Mouse (Mus musculus) liver, embryonic 11.5 days (tissue): ENCODE data around the gene Mical3. TPM values are rescaled to one million over a fixed set of nuclear protein-coding genes. Genes with fewer than 3 reads are reported as not detected.

Experiments used
- ATAC-seq: fragments of 200-750 bp; cut with Nextera tagmentation; replicated peaks from 2 replicates; pipeline ENCODE4 v1.8.0; 2017; ENCODE audit warnings: moderate number of reproducible peaks, mild to moderate bottlenecking, moderate TSS enrichment, moderate library complexity; ENCODE audit not compliant: low FRiP score
- DNase-seq: peaks from one replicate; pipeline ENCODE4 v3.0.0-alpha.2; 2017; ENCODE audit warnings: low spot score
- H3K27ac ChIP-seq: fragments of 300-500 bp; sonication (generic); 2 replicates; pipeline ENCODE4 v1.5.1; 2014; ENCODE audit warnings: mild to moderate bottlenecking, low read depth, low read length, control low read depth
- H3K27me3 ChIP-seq: fragments of 300-500 bp; sonication (generic); replicated peaks from 2 replicates; pipeline ENCODE4 v1.6.1; 2014; ENCODE audit warnings: low read length, mixed read lengths; ENCODE audit not compliant: control insufficient read depth, insufficient read depth
- H3K36me3 ChIP-seq: fragments of 300-500 bp; sonication (generic); 2 replicates; pipeline ENCODE4 v1.6.1; 2014; ENCODE audit warnings: mild to moderate bottlenecking, low read length, moderate library complexity, mixed read lengths; ENCODE audit not compliant: control insufficient read depth, insufficient read depth
- H3K4me1 ChIP-seq: fragments of 300-500 bp; sonication (generic); replicated peaks from 2 replicates; pipeline ENCODE4 v1.6.1; 2014; ENCODE audit warnings: low read length, mixed read lengths; ENCODE audit not compliant: control insufficient read depth, insufficient read depth
- H3K4me2 ChIP-seq: fragments of 300-500 bp; sonication (generic); 2 replicates; pipeline ENCODE4 v1.6.1; 2014; ENCODE audit warnings: mild to moderate bottlenecking, control low read depth, moderate library complexity
- H3K4me3 ChIP-seq: fragments of 300-500 bp; sonication (generic); 2 replicates; pipeline ENCODE4 v1.5.1; 2014; ENCODE audit warnings: low read depth, low read length, control low read depth
- H3K9ac ChIP-seq: fragments of 300-500 bp; sonication (generic); 2 replicates; pipeline ENCODE4 v1.6.1; 2014; ENCODE audit warnings: low read depth, low read length, control low read depth
- H3K9me3 ChIP-seq: fragments of 300-500 bp; sonication (generic); 2 replicates; pipeline ENCODE4 v1.6.1; 2016; ENCODE audit warnings: low read length, inconsistent platforms, mixed read lengths; ENCODE audit not compliant: control insufficient read depth
- WGBS: fragments of 180-500 bp; shearing (Covaris S2); extraction: QIAGEN DNeasy Blood & Tissue Kit; methylation state at CpG from one replicate; pipeline ENCODE4 v1.1.7; 2014; 5-methylcytosine and 5-hydroxymethylcytosine counted together
- polyA plus RNA-seq: library from polyadenylated mRNA; unstranded; fragments of >200 nt; fragmentation: Nextera tagmentation; extraction: Ambion mirVana; gene quantifications from 2 replicates; pipeline ENCODE4 v1.2.1, GENCODE M21; 2014

The Mical3 gene
- polyA plus RNA-seq, 1 experiment from 2014 or later, result 20.2 TPM

- Histone ChIP-seq H3K27ac (no peak overlapping the region), H3K4me3 (no peak overlapping the region), H3K9ac (no peak overlapping the region), H3K36me3 (peaks cover 27% of the 10 kb centered on the region), H3K4me1 (peaks cover 31% of the 10 kb centered on the region), H3K4me2 (no peak overlapping the region), H3K9me3 (no peaks in the 10 kb centered on the region), H3K27me3 (no peaks in the 10 kb centered on the region)
- no peak for DNase-seq
- ATAC-seq, result no peak
- 89% methylated on average over 6 of the region's 6 CpGs for WGBS
Observed at GRCm38 (mm10) chr6:120952475-120952874, 178.3 kb downstream of the Mical3 start.

- Histone ChIP-seq H3K4me3 (no peak overlapping the region), H3K9me3 (no peaks in the 10 kb centered on the region), H3K27me3 (no peaks in the 10 kb centered on the region), H3K4me2 (no peak overlapping the region), H3K27ac (no peak overlapping the region), H3K4me1 (peaks cover 19% of the 10 kb centered on the region), H3K9ac (no peak overlapping the region), H3K36me3 (peaks cover 24% of the 10 kb centered on the region)
- ATAC-seq, result no peak
- DNase-seq, result no peak
- 84% methylated on average over 6 of the region's 6 CpGs for WGBS
Observed at GRCm38 (mm10) chr6:120951311-120951710, 179.5 kb downstream of the Mical3 start.

- H3K9me3 ChIP-seq, result no peaks in the 10 kb centered on the region
- 93% methylated on average over 9 of the region's 9 CpGs for WGBS
- no peaks in the 10 kb centered on the region for H3K27me3 ChIP-seq
- H3K36me3 ChIP-seq, result peaks cover 5% of the 10 kb centered on the region; the same call in 1 of the 2 replicates
- peaks cover 8% of the 10 kb centered on the region; the same call in 1 of the 2 replicates for H3K4me1 ChIP-seq
- H3K4me3 ChIP-seq, result no peak overlapping the region
- H3K4me2 ChIP-seq, result no peak overlapping the region
- no peak for DNase-seq
- ATAC-seq, result no peak
- H3K9ac ChIP-seq, result no peak overlapping the region
- no peak overlapping the region for H3K27ac ChIP-seq
Observed at GRCm38 (mm10) chr6:120945510-120945909, 185.3 kb downstream of the Mical3 start.

GRCm38 (mm10) chr6:120943964-120944363, 186.8 kb downstream of the Mical3 start:
- no peak overlapping the region for H3K27ac ChIP-seq
- H3K9me3 ChIP-seq, result no peaks in the 10 kb centered on the region
- peaks cover 8% of the 10 kb centered on the region; the same call in 1 of the 2 replicates for H3K4me1 ChIP-seq
- no peak overlapping the region for H3K9ac ChIP-seq
- H3K36me3 ChIP-seq, result 0 out of 2 replicates have a peak, but pooled peaks cover 2% of the 10 kb centered on the region
- no peaks in the 10 kb centered on the region for H3K27me3 ChIP-seq
- WGBS, result 83% methylated on average over 5 of the region's 5 CpGs
- H3K4me3 ChIP-seq, result no peak overlapping the region
- DNase-seq, result no peak
- no peak overlapping the region for H3K4me2 ChIP-seq
- ATAC-seq, result peak; percentile 55; the same call in 1 of the 2 replicates

- no peak overlapping the region for H3K4me2 ChIP-seq
- 0 out of 2 replicates have a peak, but pooled peaks cover 2% of the 10 kb centered on the region for H3K36me3 ChIP-seq
- no peak overlapping the region for H3K9ac ChIP-seq
- H3K4me1 ChIP-seq, result peaks cover 8% of the 10 kb centered on the region; the same call in 1 of the 2 replicates
- H3K27ac ChIP-seq, result no peak overlapping the region
- DNase-seq (no peak), ATAC-seq (peak; percentile 71)
- WGBS, result 53% methylated on average over 10 of the region's 10 CpGs
- H3K9me3 ChIP-seq, result no peaks in the 10 kb centered on the region
- H3K4me3 ChIP-seq, result no peak overlapping the region
- H3K27me3 ChIP-seq, result no peaks in the 10 kb centered on the region
Observed at GRCm38 (mm10) chr6:120943551-120943950, 187.2 kb downstream of the Mical3 start.

- 77% methylated on average over 2 of the region's 2 CpGs for WGBS
- Histone ChIP-seq H3K36me3 (0 out of 2 replicates have a peak, but pooled peaks cover 1% of the 10 kb centered on the region), H3K4me2 (no peak overlapping the region)
Observed at GRCm38 (mm10) chr6:120943079-120943478, 187.7 kb downstream of the Mical3 start.

GRCm38 (mm10) chr6:120941575-120941974, 189.2 kb downstream of the Mical3 start:
- H3K9me3 ChIP-seq, result no peaks in the 10 kb centered on the region
- WGBS, result 93% methylated on average over 13 of the region's 13 CpGs
- H3K4me2 ChIP-seq, result no peak overlapping the region
- no peaks in the 10 kb centered on the region for H3K36me3 ChIP-seq
- no peak overlapping the region for H3K27ac ChIP-seq
- H3K9ac ChIP-seq, result no peak overlapping the region
- no peaks in the 10 kb centered on the region for H3K27me3 ChIP-seq
- ATAC-seq (no peak), DNase-seq (no peak)
- no peak overlapping the region for H3K4me3 ChIP-seq
- H3K4me1 ChIP-seq, result peaks cover 13% of the 10 kb centered on the region; the same call in 1 of the 2 replicates

More at GRCm38 (mm10) chr6:120943079-120943478, 187.7 kb downstream of the Mical3 start:
- ATAC-seq, result no peak
- peaks cover 13% of the 10 kb centered on the region; the same call in 1 of the 2 replicates for H3K4me1 ChIP-seq
- H3K27ac ChIP-seq, result no peak overlapping the region
- H3K9ac ChIP-seq, result no peak overlapping the region
- no peak for DNase-seq
- H3K27me3 ChIP-seq, result no peaks in the 10 kb centered on the region
- H3K9me3 ChIP-seq, result no peaks in the 10 kb centered on the region
- H3K4me3 ChIP-seq, result no peak overlapping the region

- H3K9ac ChIP-seq, result no peak overlapping the region
- no peak for ATAC-seq
- no peak overlapping the region for H3K4me3 ChIP-seq
- H3K27ac ChIP-seq, result no peak overlapping the region
- WGBS, result 89% methylated on average over 7 of the region's 7 CpGs
- H3K4me1 ChIP-seq, result peaks cover 13% of the 10 kb centered on the region; the same call in 1 of the 2 replicates
- no peaks in the 10 kb centered on the region for H3K36me3 ChIP-seq
- H3K27me3 ChIP-seq, result no peaks in the 10 kb centered on the region
- no peak for DNase-seq
- no peaks in the 10 kb centered on the region for H3K9me3 ChIP-seq
- H3K4me2 ChIP-seq, result no peak overlapping the region
Observed at GRCm38 (mm10) chr6:120941084-120941481, 189.7 kb downstream of the Mical3 start.

GRCm38 (mm10) chr6:120940446-120941083, 190.2 kb downstream of the Mical3 start:
- no peaks in the 10 kb centered on the region for H3K36me3 ChIP-seq
- no peak overlapping the region for H3K27ac ChIP-seq
- 85% methylated on average over 7 of the region's 7 CpGs for WGBS
- H3K27me3 ChIP-seq, result no peaks in the 10 kb centered on the region
- H3K9ac ChIP-seq, result no peak overlapping the region
- peaks cover 13% of the 10 kb centered on the region; the same call in 1 of the 2 replicates for H3K4me1 ChIP-seq
- H3K9me3 ChIP-seq, result no peaks in the 10 kb centered on the region
- H3K4me3 ChIP-seq, result no peak overlapping the region
- DNase-seq, result no peak
- no peak overlapping the region for H3K4me2 ChIP-seq
- ATAC-seq, result no peak
